Mouse (Mus musculus) E14TG2a.4 (cell line): ENCODE data around the gene Osbp2.

Experiments
- CTCF ChIP-seq: conservative IDR thresholded peaks from 2 replicates; pipeline ENCODE4 v1.5.1; 2014; ENCODE audit warnings: low read length
- POU5F1 ChIP-seq: IDR thresholded peaks from 2 replicates; pipeline ENCODE4 v1.6.1; 2014; ENCODE audit warnings: low read length, borderline replicate concordance

DNA sequence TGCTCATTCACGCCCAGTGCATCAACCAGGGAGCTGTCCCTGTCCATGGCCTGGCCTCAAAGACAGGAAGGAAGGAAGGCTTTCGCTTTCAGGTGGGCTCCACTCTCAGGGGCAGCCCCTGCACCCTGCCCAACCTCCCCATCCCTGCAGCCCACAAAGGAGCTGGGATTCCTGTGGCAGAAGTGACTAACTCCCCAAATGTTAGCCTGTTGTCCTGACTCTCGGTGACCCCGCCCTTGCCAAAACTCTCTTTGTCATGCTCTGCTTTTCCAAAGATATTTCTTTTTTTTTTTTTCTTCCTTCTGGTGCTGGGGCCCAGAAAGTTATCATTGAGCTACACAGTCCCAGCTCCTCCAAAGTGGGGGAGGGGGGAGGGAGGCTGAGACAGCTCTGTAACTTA, 45.5 kb upstream of the Osbp2 start:
- TF ChIP-seq CTCF: no peak
- no peak for TF ChIP-seq POU5F1
